Mouse (Mus musculus): Measurements from ENCODE around the gene Atad2b.
"Not testable (repeated sequence)": the region's sequence is repeated elsewhere in the genome, so short reads cannot be mapped to it uniquely, and the experiment has no call there.

Atad2b gene

DNA sequence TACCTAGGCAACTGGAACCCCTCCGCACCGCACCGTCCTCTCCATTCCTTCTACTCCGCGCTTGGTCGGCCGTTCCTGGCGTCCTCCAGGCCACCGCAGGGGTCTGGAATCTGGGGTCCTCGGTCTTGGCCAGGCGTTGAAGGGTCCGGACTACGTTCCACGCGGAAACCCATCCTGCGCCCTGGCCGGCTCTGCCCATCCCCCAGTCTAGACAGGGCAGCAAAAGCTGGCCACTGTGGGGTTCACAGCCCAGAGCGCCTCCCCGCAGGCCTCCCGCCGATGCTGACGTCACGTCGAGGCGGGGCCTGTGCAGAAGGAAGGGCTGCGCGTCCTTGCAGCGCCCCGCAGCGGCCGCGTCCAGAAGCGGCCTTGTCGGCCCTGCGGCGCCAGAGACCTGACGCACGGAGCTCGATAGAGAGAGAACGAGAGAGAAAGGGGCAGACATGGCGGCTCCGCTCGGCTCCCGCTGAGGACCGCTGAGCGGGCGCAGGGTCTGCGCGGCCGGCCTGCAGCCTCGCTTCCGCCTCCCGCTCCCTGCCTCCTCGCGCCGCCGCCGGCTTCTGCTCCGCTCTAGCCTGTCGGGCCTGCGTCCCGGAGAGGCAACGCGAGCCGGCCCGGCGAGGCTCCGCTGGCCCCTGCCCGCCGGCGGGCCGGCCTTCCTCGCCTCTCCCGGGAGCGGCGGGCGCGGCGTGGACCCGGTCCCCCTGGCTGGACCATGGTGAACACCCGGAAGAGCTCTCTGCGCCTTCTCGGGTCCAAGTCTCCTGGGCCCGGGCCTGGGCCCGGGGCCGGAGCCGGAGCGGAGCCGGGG, at the start of gene Atad2b:
Gene Atad2b (plus strand): TSS at position 360 of the 811 bp plus-strand sequence.
- peak; percentile 97 for DNase-seq (ENCODE audit: low spot score)

GRCm38 (mm10) chr12:4868924-4869323, 48.2 kb upstream of the Atad2b start:
- DNase-seq (ENCODE audit: low spot score): no peak

- DNase-seq (ENCODE audit: low spot score): no peak
Measured at GRCm38 (mm10) chr12:4871260-4871659, 45.9 kb upstream of the Atad2b start.

DNA sequence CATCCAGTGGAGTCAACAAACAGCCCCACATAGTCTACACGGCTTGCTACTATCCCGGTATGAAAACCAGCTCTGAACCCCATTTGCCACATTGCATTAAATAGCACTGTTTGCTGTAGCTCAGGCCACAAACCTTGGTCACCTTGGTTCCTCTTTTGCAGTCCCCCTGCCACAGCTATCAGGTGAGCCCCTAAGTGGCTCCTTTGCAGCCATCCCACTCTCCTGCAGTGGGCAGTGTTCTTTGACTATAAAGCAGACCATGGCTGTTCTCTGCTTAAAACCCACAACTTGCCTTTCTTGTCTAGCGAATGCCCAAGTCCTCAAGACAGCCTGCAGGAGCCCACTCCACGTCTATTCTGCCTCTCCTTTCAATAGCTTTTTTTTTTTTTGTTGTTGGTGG, 44.9 kb upstream of the Atad2b start:
- DNase-seq (ENCODE audit: low spot score): no peak

DNA sequence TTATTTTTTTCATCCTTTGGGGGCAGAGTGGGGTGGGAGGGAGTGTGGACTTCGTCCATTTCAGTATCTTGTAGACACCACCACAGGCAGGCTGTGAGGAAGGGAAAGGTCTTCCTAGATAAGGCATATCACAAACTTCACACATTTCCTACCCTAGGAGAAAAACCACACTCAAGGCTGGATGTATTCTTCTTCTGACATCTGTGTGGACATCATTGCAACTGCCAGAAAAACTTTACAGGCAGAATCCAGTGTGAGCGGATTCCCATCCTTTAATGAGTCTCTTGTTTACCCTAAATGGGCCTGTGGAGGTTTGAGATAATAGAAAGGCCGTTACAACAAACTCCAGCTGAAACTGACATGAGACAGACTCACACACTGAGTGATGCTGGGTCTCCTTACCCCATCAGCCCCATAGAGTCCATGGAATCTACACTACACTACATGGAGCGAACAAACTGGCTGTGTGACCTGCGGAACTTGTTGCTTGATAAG, 44.1 kb upstream of the Atad2b start:
- no peak for DNase-seq (ENCODE audit: low spot score)

DNA sequence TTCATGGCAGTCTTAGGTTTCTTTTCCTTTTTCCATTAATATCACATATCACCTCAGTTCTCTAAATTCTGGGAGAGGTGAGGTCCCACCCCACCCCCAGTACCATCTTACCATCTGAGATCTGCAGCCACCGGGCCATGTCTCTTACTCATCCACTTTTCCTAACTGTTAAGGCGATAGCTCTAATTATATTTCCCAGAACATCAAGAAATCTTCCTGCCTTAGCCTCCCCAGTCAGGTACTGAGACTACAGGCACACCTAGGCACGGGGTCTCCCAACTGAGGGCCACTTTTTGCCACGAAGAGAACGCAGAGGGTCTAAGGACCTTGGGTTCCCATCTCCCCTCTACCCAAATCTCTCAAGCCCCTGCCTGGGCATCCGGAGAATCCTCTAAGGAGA, 43.6 kb upstream of the Atad2b start:
- DNase-seq (ENCODE audit: low spot score): no peak

DNA sequence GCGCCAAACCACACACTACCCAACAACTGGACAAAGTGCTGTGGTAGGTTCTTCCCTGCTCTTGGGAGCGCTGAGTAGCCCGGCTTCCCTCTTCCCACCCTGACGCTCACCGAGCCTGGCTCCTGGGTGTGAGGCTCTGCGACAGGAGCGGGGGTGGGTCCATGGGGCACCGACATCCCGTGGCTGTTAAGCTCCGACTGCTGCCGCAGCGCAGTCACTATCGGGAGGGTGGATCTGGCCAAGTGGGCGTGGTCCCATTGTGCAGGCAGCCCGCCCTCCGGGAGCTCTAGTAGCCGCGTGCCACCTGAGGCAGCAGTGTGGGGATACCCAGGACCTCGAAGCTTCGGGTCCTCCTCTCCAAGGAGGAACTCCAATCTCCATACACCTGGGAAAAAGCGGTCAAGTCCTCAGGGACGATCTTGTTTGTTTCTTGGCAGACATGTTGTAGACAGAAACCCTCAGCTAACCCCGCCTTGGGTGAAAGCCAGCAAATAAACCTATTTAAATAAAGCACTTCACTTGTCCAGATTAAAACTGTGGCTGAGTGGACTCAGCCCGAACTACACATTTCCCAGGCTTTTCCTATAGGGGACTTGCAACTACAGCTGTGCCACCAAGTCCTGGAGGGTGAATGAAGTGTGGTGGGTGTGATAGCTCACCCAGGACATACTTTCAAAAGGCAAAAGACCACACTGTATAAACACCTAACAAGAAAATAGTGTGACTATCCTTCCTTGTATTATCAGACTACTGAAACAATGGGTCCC, 42.8 kb upstream of the Atad2b start, which contains the start of gene Mfsd2b:
Gene Mfsd2b (minus strand): TSS at position 199 of the 767 bp plus-strand sequence.
- DNase-seq (ENCODE audit: low spot score): peak; percentile 79

GRCm38 (mm10) chr12:4875623-4876022, 41.5 kb upstream of the Atad2b start:
- DNase-seq (ENCODE audit: low spot score): no peak

- DNase-seq (ENCODE audit: low spot score): no peak
Measured at GRCm38 (mm10) chr12:4878296-4878783, 38.8 kb upstream of the Atad2b start.

DNA sequence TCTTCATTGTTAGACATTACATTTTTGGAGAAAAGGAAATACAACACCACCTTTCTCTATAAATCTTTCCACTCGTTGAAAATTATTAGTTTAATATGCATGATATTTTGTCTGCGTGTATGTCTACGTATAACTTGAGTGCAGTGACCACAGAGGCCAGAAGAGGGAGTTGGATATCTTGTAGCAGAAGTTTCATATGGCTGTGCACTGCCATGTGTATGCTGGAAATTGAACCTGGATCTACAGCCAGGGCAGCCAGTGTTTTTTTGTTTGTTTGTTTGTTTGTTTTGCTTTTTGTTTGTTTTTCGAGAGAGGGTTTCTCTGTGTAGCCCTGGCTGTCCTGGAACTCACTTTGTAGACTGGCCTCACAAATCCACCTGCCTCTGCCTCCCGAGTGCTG, 38.1 kb upstream of the Atad2b start:
- DNase-seq (ENCODE audit: low spot score): no peak

DNA sequence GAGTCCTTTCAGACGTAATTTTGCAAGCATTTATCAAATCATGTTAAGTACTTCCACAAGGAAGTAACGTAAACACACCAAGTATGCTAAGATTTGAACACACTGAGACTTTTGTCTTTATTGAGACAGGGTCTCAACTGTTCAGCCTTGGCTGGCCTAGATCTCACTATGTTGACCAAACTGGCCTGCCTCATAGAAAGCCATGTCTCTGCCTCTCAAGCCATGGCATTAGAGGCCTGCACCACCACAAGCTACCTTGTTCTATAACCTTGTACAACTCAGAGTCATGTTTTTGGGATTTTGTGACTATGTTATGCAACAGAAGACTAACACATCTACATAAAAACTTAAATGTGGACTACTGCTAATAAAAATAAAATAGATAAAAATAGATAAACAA, 35.1 kb upstream of the Atad2b start:
- DNase-seq (ENCODE audit: low spot score): no peak

- no peak for DNase-seq (ENCODE audit: low spot score)
Measured at GRCm38 (mm10) chr12:4885062-4885461, 32.1 kb upstream of the Atad2b start.

DNA sequence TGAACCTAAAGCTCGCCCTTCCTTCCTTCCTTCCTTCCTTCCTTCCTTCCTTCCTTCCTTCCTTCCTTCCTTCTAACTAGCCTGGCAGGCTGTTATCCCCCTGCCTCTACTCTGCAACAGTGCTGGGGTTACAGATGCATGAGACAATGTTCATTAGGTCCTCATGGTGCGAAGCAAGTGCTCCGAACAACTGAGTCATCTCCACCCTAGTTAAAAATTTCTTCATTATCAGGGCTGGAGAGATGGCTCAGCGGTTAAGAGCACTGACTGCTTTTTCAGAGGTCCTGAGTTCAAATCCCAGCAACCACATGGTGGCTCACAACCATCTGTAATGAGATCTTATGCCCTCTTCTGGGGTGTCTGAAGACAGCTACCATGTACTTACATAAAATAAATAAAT, 30.6 kb upstream of the Atad2b start:
- DNase-seq (ENCODE audit: low spot score): not testable (repeated sequence)

GRCm38 (mm10) chr12:4888739-4889138, 28.4 kb upstream of the Atad2b start:
- DNase-seq (ENCODE audit: low spot score): no peak

- DNase-seq (ENCODE audit: low spot score): no peak
Measured at GRCm38 (mm10) chr12:4889251-4889650, 27.9 kb upstream of the Atad2b start.

GRCm38 (mm10) chr12:4889891-4890290, 27.3 kb upstream of the Atad2b start:
- no peak for DNase-seq (ENCODE audit: low spot score)

DNA sequence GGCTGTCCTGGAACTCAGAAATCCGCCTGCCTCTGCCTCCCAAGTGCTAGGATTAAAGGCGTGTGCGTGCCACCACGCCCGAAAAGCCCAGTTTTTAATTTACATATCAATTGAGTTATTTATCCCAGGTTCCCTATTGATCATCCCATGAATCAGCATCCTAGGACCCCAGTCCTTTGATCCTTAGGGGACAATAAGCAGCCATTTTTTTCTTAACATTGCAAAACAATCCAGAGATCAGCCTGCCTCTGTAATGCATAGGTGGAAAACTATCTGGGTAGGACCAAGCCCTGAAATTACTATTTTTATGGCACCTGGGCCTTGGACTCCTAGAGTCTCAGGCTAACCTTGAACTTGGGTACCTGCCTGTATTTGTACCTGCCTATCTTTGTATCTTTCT, 19.1 kb upstream of the Atad2b start:
- DNase-seq (ENCODE audit: low spot score): no peak

DNA sequence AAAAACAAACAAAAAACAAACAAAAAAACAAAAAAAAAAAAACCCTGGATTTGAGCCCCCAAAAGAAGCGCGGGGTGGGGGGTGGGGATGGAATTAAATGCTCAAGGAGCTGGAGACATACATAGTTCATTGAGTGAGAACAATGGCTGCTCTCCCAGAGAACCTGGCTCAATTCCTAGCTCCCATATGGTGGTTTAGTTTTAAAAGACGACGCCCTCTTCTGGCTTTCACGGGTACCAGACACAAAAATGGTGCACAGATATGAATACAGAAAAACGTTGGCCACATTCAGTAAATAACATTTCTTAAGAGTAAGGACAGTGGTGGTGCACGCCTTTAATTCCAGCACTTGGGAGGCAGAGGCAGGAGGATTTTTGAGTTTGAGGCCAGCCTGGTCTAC, 11.2 kb upstream of the Atad2b start:
- DNase-seq (ENCODE audit: low spot score): peak; percentile 32

DNA sequence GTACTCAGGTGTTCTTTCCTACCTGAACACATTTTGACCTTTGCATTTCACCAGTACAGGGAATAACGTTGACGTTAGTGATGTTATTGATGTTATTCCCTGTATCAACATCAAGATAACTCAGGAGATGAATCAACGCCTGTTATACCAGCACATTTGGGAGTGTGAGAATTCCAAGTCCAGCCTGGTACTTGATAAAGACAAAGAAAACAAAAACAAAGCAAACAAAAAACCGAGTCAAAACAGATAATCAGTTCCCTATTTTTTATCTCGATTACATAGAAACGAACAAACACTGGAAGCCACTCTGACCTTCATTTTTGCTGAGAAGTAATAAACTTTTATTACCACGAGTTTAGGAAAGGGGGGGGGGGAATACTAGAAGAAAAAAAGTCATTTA, 10.7 kb upstream of the Atad2b start:
- no peak for DNase-seq (ENCODE audit: low spot score)

GRCm38 (mm10) chr12:4906951-4907906, 9.9 kb upstream of the Atad2b start, which contains the start of gene Ubxn2a:
TSS of gene Ubxn2a (minus strand) at chr12:4907705.
- DNase-seq (ENCODE audit: low spot score): peak; percentile 94

- DNase-seq (ENCODE audit: low spot score): no peak
Measured at GRCm38 (mm10) chr12:4908391-4908790, 8.8 kb upstream of the Atad2b start.

GRCm38 (mm10) chr12:4910496-4910895, 6.7 kb upstream of the Atad2b start:
- not testable (repeated sequence) for DNase-seq (ENCODE audit: low spot score)
